Mouse (Mus musculus) kidney, postnatal 10 days (tissue): ENCODE data around the gene Prx.

ENCODE experiments used
- DNase-seq: peaks from one replicate; pipeline ENCODE4 v3.0.0; 2021; ENCODE audit warnings: mixed read lengths

The Prx gene

DNA sequence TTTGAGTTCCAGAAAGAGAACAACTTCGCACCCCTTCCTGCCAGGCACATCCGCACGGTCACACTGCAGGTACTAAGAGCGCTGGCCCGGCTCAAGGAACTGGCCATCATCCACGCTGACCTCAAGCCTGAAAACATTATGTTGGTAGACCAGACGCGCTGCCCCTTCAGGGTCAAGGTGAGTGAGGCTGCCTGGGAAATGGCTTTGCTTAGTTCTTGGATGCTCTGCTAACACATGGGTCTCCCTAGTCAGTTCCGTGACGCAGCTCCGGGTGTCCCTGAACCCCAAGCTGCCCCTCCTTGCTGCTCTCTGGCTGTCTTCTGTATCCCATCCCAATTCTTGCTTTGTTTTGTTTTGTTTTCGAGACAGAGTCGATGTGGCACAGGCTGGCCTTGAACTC is 24.7 kb downstream of the Prx start:
- no peak for DNase-seq

DNA sequence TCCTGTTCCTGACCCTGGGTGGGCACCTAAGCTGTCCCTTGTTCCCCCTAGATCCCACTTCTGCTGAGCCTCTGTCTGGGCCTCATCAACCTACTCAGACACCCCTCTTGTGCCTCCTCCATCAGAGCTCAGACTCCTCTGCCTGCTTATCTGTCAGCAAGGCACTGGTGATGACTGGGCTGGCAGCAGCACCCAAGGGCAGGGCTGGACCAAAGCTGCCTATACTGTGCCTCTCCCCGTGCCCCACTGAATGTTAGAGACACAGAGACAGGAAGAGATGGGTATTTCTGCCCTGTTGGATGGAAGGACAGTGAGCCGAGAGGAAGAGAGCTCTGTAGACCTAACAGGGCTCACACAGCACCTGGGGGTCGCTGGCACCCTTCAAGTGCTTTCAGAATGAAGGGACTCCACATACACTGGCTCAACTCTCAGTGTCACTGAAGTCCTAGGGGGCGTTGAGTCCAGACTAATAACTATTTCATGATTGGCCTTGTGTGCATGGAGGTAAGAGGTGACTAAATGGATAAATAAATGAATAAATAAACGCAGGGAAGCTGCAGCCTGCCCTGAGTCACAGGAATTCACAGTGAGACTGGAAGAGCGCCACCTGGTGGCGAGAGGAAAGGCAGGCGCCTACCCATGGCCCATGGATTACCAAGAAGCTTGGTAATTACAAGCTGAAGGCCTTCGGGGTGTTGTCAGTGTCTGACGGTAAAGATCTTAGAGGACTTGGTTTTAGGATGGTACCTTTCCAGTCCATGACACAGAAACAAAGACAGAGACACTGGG is 27.1 kb downstream of the Prx start:
- peak; percentile 87 for DNase-seq

DNA sequence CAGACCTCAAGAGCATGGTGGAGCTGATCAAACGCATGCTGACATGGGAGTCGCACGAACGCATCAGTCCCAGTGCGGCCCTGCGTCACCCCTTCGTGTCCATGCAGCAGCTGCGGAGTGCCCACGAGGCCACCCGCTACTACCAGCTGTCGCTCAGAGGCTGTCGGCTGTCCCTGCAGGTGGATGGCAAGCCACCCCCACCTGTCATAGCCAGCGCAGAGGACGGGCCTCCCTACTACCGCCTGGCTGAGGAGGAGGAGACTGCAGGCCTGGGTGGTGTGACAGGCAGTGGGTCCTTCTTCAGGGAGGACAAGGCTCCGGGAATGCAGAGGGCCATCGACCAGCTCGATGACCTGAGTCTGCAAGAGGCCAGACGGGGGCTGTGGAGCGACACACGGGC is 29.9 kb downstream of the Prx start:
- DNase-seq, result no peak

DNA sequence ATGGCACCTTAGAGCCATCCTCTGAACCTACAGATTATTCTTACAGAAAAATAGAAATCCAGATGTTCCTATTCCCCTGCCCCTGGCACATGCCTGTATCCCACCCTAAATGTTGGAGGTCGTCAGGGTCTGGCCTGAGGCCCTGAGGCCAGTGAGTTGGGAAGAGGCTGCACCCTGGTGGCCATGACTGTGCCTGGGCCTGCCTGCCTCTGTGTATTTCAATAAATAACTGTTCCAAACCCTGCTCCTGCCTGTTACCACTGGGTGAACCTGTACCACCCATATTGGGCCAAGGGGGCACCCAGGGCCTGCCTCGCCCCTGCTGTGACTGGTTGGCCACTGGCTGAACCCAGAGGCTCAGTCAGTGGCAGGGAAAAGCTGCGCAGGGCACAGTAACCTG is 31.8 kb downstream of the Prx start:
- no peak for DNase-seq

DNA sequence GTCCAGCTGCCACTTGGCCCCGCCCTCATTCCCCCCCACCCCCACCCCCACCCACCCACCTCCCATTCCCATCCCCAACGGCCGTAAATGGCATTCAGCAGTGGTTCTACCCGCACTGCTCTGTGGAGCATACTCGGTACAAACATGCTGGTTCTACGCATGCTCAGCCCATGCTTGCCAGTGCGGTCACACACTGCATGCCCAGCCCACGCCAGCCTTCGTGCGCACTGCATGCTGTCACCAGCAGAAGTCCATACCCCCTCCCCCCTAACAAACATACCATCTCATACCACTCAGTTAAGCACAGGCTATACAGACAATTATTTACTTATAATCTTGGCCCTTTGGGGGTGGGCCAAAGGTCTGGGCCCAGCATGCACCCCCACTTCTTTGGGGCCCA is 32.6 kb downstream of the Prx start:
- DNase-seq, result no peak

DNA sequence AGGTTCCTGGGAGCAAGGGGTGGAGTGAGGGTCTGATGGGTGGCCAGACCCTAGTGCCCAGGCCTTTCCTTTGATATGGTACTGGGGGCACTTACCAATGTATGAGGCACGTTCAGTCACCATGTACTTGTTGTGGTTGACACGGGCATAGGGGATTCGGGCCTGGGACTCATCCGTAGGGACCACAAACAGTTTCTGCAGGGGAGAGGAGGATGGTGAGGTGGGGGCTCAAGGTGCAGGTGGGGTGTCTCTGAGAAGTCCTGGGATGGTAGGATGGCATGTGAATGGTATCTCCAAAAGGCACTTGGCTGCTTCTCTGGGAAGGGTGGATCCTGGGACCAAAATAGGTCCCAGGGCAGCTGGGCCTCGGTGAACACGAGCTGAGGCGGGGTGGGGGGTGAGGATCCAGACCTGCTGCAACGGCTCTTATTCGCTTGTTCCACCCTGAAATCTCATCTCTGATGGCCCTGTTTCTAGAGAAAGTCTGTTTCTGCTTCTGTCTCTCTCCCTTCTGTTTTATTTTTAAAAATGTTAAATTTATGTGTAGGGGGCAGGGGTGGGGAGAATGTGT is 33.4 kb downstream of the Prx start:
- no peak for DNase-seq

DNA sequence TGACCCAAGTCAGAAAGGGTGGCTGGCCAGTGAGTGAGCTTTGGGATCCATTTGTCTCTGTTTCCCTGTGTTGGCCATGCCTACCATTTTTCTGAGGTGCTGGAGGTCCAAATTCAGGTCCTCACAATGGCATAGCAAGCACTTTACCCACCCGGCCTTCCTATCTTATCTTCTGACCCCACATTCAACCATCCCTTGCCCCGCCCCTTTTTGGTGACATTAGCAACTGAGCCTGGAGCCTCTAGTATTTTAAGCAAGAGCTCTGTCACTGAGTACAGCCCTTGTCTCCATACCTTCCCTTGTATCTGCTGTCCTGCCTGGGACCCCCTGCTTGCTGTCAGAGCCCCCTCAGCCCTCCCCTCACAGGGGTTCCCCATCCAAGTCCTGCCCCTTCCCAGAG is 36.3 kb downstream of the Prx start:
- DNase-seq, result no peak

DNA sequence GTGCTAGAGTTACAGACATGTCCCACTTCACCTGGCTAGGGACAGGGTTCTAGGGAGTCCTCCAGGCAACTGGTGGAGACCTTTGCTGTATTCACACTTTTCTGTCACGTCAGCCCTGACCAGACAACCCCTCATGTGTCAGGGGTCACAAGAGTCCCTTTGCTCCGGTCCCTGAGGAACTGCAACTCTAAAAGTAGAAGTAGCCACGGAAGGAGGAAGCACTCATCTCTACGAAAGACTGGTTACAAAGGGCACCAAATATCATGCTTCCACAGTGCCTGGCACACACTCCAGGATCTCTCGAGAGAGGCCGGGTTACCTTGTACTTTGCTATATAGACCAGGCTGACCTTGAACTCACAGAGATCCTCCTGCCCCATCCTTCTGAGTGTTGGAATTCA is 37.5 kb downstream of the Prx start:
- no peak for DNase-seq

DNA sequence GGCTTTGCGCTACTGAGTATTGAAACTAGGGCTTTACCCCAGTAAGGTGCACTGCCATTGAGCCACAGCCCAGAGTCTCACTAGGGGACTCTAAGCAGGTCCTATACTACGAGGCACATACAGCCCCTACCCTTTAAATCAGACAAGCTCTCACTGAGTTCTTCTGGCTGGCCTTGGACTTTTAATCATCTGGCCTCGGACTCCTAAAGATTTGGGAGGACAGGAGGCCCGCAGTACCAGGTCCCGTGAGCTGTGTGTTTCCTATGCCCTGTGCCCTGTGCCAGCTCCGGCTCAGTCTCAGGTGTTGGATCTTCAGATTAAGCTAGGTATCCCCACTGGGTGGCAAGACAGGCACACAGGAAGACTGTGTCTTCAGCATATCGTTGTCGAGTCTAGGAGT is 38.9 kb downstream of the Prx start:
- no peak for DNase-seq

DNA sequence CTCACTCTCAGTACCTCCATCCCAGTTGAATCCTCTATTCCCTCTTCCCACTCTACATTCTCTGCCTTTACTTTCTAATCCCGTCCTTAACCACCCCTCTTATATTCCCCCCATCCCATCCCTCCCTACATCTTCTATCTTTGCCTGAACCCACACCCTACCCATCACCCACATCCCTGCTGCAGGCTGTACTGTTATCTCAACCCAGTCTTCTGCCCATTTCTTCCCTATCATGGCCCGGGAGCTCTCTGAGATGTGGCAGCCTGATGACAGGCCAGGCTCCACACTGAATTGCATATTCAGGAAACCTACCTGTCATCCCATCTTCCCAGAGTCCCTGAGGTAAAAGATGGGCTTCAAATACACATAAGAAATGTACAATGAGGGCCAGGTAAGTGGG is 39.7 kb downstream of the Prx start:
- no peak for DNase-seq

DNA sequence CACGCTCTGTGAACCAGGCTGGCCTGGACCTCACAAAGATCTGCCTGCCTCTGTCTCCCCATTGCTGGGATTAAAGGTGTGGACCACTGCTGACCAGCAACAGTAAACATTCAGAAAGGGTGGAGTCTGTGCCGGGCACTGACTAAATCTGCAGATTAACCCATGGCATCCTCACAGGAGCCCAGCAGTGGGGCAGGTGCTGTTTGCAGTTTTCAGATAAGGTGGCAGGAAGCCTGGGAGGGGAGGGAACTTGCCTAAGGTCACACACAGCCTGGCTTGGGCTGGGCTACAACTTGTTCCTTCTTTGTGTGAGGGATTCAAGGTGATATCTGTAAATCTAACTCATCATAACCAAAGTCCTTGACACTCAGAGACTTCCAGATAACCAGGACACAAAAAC is 41.4 kb downstream of the Prx start:
- no peak for DNase-seq

DNA sequence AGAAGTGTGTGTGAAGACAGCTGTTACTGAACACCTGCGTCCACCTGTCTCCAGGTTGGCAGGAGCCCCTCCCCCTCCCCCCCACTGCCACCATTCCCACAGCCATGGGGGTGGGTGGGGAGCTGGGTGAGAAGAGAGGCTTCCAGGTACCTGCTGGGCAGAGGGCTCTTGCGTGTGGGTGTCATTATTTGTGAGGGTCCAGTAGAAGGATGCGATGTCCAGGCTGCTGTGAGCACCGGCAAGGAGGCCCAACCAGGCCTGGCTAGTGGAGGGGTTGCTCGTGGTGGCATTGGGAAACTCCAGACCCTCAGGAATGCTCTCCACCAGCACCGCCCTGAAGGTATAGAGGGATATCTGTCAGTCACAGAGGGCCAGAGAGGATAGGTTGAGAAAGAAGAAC is 41.8 kb downstream of the Prx start:
- DNase-seq, result no peak

DNA sequence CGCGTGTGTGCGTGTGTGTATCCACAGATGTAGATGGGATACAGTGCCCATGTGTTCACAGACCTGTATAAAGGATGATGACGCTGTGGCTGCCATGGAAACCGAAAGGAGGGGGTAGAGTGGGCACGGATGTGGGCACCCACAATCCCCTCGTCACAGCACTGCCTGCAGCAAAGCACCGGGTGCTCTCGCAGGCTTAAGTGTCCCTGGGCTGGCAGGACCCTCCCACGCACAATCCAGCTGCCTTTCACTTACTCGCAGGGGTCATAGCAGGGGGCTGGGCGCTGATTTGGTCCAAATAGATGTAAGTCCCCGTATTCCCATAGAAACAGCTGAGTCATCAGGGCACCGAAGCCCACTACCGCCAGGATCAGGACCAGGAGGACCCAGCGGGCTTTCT is 42.3 kb downstream of the Prx start:
- DNase-seq, result no peak

DNA sequence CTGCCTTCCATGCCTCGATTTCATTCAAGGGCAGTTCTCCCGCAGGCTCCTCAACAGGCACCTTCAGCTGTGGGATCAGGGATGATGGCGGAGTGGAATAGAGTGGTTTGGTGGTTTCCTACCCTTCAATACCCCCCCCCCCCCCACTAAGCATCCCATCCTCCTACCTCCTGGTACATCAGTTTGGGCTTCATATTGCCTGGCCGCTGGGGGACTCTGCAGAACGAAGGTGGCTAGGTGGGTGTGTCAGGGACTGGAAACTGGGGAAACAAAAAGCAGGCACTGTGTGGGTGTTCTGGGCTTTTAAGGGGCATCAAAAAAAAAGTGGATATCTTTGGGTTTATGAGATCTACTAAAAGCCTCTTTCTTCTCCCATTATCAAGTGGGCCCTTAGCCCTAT is 42.8 kb downstream of the Prx start:
- no peak for DNase-seq

DNA sequence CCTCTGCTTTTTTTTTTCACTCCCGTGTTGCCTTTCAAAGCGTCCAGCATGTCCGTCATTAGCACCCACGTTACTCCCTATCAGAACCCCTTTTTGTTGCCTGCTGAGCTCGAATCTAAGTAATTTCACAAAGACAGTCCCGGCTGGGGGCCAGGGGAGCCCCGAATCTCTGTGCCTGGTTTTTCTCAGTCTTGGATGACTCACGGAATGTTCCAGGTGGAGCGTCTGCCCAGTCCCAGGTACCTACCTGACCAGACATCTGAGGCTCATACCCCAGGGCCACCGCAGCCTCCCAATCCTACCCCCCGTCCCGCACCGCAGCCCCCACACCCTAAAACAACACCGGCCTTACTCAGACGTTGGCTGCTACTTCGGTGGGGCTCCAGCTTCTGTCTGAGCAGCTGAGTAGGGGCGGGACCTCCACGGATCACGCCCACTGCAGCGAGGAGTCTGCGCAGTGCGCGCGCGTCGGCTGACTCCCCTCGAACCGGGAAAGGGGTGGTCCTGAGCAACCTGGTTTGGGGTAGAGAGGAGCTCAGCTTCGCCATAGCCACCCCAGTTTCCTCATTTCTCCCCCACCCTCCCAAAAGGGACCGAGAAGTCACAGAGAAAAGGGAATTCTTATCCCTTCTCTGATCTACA is 43.4 kb downstream of the Prx start:
- DNase-seq, result peak; percentile 90

DNA sequence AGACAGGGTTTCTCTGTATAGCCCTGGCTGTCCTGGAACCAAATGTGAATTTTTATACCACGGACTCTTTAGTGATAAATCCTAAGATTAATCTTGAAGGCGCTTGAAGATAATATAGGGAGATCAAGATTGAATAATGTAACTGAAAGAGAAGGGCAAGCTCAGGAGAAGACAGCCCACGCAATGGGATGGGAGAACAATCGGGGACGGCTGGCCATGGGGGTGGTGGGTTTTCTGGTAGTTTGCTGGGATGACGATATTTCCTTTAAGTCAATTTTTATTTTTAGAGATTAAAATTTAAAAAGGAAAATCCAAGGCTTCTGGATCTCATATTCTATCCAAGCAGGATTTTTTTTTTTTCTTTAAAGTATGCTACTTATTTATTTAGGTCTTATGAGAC is 43.9 kb downstream of the Prx start:
- no peak for DNase-seq

DNA sequence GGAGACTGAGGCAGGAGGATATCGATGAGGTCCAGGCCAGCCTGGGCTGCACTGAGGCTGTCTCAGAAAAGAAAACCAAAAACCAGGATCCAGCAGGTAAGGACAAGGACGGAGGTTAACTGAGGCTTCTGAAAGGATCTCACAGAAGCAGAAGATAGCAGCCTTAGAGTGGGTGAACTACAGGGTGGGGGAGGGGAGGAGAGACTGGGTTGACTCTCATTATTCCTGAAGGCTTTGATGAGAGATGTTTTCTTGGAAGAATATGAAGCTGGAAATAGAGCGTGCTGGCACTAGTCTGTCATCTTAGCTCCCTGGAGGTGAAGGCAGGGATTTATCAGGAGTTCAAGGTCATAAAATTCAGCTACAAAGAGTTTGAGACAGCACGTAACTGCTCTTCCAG is 44.7 kb downstream of the Prx start:
- no peak for DNase-seq

DNA sequence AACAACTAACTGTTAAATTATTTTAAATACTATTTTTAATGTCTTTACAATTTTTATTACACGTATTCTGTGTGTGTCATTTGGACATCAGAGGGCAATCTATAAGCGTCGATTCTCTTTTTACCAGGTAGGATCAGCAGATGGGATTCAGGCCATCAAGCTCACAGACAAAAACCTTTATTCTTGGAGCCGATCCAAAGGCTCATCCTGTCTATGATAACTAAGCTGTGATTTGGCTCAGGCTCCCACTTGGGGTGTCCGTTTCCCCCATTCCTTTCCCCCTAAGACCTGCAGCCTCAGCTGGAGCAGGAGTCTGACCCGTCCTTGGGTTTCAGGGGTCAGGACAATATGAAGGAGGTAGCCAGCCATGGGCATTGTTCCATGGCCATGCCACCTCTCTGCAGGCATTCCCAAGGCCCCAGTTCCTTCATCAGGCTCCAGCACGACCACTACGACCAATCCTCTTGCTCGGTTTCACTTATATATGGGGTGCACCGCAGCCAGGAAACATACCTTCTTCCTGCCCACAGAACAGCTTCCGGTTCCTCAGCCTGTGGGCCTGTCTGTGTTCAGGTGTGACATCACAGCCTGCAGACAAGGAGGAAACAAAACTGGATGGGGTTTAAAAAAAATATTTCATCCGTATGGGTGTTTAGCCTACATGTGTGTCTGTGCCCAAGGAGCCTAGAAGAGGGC is 45.7 kb downstream of the Prx start:
- DNase-seq, result no peak

DNA sequence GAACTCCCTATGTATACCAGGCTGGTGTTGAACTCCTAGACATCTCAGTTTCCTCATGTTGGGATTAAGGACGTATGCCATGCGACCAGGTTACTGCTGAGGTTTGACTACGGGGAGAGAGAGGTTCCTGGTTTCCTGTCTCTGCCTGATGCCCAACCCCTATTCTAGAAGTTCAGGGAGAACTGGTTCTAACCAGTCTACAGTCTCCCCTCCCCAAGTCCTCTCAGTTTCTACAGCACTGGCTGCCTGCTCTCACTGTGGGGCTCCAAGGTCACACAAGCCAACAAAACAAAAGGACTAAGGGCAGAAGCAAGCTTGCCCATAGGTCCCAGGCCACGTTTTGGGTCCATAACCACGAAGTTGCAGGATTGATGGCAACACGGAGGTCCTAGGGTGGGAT is 50.5 kb downstream of the Prx start:
- no peak for DNase-seq

DNA sequence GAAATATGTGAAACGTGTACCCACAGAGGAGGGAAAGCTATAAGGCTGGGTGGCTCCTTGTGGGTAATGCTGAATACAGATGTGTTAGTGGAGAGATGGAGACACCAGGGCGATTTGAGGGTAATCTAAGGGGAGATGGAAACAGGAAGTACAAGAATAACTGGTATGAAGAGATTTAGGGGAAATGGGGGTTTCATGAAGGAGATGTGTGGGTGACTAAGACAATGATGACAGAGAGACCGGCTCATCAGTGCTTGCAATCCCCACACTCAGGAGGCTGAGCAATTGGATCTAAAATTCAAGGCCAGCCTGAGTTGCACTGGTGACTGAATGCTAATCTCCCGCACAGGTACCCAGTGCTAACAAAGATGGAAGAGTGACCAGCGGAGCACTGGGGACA is 52.9 kb downstream of the Prx start:
- DNase-seq, result no peak

DNA sequence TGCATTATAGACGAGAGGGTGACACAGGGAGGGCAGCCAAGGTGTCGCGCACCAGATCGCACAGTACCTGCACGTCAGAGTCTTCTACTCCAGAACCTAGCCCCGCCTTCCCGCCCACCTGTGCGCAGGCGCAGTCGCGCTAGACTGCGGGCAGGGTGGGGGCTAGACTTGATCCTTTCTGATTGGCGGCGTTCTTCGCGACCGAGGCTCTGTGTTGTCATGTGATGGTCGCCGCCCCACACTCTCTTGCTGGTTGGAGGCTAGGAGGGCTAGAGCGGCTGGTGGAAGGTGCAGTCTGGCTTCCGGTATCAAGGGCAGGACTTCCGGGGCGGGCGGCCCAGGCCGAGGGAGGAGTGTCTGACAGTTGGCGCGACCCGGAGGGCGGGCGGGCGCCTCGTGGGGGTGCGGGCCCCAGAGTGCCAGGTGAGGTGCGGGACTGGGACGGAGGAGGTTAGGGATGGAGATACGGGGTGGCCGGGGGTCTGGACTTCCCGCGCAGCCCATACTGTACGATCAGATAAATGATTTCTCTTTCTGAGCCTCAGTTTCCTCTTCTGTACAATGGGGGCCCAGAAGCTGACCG is 53.9 kb downstream of the Prx start, which contains the start of the genes Pld3 and 2310022A10Rik:
TSS of gene Pld3 (minus strand) at position 288 of the 583 bp plus-strand sequence.
TSS of gene 2310022A10Rik (plus strand) at position 303 of the 583 bp plus-strand sequence.
- DNase-seq, result peak; percentile 96

DNA sequence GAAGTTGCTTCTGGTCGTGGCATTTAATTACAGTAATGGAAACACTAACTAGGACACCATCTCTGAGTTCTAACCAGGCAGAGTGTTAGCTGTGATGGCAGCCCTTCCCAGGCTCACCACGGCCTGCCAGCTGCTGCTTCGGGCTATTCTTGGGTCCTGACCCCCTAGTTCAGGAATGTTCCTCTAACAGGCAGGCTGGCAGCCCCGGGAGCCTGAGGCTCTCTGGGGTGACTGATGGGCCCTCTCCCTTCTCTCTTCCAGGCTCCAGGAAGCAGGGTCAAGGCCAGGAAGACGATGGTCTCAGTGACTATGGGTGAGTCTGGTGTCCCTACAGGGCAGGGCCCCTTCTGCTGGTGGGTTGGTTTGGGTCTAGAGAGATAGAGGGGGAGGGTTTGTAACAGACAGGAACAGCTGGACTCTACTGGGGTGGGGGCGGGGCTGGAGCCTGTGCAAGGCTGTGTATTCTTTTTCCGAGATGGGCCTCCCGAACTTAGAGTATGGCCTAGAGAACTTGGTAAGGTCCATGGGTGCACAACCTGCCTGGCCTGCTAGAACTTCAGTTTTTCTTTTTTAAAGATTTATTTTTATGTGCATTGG is 61.3 kb downstream of the Prx start:
- no peak for DNase-seq

DNA sequence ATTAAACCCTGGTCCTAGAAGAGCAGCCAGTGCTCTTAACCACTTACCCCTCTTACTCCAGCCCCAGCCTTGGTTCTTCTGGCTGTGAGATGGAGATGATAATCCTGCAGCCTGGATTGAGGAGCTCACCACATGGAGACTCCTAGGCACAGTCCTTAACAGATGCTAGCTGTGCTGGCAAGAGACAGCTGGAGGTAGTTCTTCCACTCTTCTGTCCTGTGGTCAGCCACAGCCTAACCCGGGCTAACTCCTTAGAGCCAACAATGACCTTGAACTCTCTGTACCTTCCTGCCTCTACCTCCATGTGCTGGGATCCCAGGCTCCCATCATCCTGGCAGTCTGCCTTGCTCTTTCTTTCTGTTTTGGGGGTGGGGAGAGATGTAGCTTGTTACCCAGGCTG is 61.9 kb downstream of the Prx start:
- no peak for DNase-seq
